Mouse (Mus musculus): ENCODE measurements around the gene Ccdc148.

GRCm38 (mm10) chr2:58832253-58832980 is 328.1 kb downstream of the Ccdc148 start:
- no peak for TF ChIP-seq MYOG (IDR thresholded peaks at IDR 0.05; ENCODE audit: control insufficient read depth in 1 of 3, insufficient read depth in 1 of 3, insufficient read length in 2 of 3, low read depth in 2 of 3)
- no peak for TF ChIP-seq POLR2A (IDR thresholded peaks at IDR 0.05; ENCODE audit: insufficient read length, low read depth)
- no peak for TF ChIP-seq TCF12 (IDR thresholded peaks at IDR 0.05; ENCODE audit: insufficient read depth, poor library complexity, severe bottlenecking)
- TF ChIP-seq MAX (IDR thresholded peaks at IDR 0.05; ENCODE audit: low read depth): no peak
- no peak for TF ChIP-seq E2F4 (IDR thresholded peaks at IDR 0.05; ENCODE audit: insufficient read depth)
- no peak for TF ChIP-seq POLR2AphosphoS2 (IDR thresholded peaks at IDR 0.05; ENCODE audit: insufficient read length, low read depth)
- no peak for TF ChIP-seq USF1 (IDR thresholded peaks at IDR 0.05; ENCODE audit: low read depth)
- TF ChIP-seq REST (IDR thresholded peaks at IDR 0.05; ENCODE audit: insufficient read depth, insufficient read length): no peak

All from myocyte (in vitro differentiated cells).